Mouse (Mus musculus) spleen, adult 2 months (tissue): ENCODE results near the gene Spata13.

ENCODE experiments used
- CTCF ChIP-seq: fragments of 200-500 bp; IDR thresholded peaks from 2 replicates; pipeline ENCODE4 v1.5.1; 2011; ENCODE audit warnings: mild to moderate bottlenecking, inconsistent platforms; ENCODE audit not compliant: insufficient read depth, insufficient read length, insufficient replicate concordance; ENCODE audit errors: extremely low read depth
- POLR2A ChIP-seq: fragments of 200-500 bp; IDR thresholded peaks from 2 replicates; pipeline ENCODE4 v1.6.1; 2011; ENCODE audit warnings: low read depth, low read length, inconsistent platforms

DNA sequence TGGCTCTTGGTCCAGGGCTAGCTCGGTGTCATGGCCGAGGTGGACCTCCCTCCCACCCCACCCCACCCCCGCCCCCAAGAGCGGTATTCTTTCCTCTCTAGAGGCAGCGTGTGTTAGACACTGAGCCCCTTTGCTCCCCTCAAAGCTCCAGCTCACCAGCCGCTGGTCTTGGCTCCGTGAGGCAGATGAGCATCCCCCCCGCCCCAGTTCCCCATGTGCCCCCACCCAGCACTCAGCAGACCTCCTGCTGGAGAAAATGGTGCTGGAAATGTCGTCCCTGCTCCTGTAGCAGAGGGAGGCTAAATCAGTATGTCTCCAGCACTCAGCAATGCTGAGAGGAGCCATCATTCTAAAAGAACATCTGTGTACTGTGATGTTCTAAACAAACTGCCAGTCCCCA is 109.9 kb downstream of the Spata13 start:
- TF ChIP-seq POLR2A = no peak
- TF ChIP-seq CTCF = no peak
